Mouse (Mus musculus) cerebellum, postnatal 10 days (tissue): ENCODE measurements around the gene Ifngr2.

Experiments
- DNase-seq, 2 experiments: peaks; one replicate each; pipeline ENCODE4 v3.0.0; 2021; ENCODE audit warnings: mixed read lengths in 2 of 2

The Ifngr2 gene

GRCm38 (mm10) chr16:91612525-91612924, 65.7 kb downstream of the Ifngr2 start:
- no peak for DNase-seq

- peak; percentile 52 to 56 for DNase-seq
Measured at GRCm38 (mm10) chr16:91614552-91614951, 67.7 kb downstream of the Ifngr2 start.
